Mouse (Mus musculus) lung, postnatal 0 days (tissue): ENCODE data around the gene Kcnq1.

Experiments used
- CTCF ChIP-seq: IDR thresholded peaks from 2 replicates; pipeline ENCODE4 v1.5.1; 2016; ENCODE audit warnings: antibody characterized with exemption, mild to moderate bottlenecking
- EP300 ChIP-seq: IDR thresholded peaks from 2 replicates; pipeline ENCODE4 v1.6.1; 2016; ENCODE audit warnings: antibody characterized with exemption, mild to moderate bottlenecking, control low read depth

DNA sequence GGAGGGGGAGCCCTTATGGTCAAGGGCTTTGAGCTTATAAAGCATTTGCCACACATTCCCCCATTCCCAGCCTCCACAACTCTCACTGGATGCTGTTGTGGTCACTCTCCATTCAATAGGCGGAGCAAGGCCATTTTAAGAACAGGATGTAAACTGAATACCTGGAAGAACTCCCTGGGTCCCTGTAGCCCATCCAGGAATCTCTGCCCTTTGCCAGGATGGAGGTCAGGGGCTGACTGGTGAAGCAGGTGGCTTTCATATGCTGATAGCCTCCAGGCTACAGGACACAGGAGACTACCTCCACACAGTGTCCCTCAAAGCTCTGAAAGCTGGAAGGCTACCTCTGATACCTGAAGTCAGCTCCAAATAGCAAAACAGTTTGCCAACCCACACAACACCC lies 326.5 kb downstream of the Kcnq1 start:
- TF ChIP-seq EP300 (no peak), CTCF (no peak)
